Mouse (Mus musculus): ENCODE data around the gene Zfp143.

The Zfp143 gene

DNA sequence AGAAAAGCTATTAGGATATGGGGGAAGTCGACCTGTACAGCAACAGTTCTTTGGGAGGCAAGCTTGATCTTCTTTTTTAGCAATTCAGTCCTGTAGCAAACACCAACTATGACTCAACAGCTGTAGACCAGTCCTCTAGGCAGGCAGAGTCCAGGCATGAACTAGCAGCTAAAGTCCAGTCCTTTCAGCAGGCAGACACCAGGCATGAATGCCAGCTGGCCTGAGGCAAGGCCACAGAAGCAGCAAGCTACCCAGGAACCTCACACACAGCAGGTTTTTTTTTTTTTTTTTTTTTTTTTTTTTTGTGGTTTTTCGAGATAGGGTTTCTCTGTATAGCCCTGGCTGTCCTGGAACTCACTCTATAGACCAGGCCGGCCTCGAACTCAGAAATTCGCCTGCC is 73.0 kb downstream of the Zfp143 start:
- DNase-seq (ENCODE audit: low spot score in 2 of 2), result no peak

DNA sequence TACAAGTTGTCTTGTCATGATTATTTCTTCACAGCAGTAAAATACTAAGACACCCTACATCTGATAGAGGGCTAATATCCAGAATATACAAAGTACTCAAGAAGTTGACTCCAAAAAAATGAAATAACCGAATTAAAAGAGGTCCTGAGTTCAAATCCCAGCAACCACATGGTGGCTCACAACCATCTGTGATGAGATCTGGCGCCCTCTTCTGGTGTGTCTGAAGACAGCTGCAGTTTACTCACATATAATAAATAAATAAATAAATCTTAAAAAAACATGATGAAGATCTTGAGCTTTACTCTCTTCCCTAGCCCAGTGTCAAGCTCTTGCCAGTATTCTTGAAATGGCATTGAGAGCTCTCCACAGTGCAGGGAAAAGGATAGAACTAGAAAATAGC is 77.5 kb downstream of the Zfp143 start:
- no peak for DNase-seq (ENCODE audit: low spot score in 2 of 2)

DNA sequence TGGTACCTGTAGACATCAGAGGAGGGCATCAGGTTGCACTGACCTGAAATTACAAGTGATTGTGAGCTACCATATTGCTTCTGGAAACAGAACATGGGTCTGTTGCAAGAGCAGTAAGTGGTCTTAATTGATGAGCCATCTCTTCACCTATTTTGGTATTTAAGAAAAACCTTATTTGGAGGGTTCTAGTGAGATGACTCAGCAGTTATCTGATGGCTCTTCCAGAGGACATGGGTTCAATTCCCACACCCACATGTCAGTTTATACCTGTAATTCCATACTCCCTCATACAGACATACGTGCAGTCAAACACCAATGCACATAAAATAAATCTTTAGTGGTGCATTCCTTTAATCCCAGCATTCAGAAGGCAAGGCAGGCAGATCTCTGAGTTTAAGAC is 82.8 kb downstream of the Zfp143 start:
- no peak for DNase-seq (ENCODE audit: low spot score in 2 of 2)

All from spleen, postnatal 10 days (tissue).